Mouse (Mus musculus) fat pad, adult 2 months (tissue): ENCODE results near the gene Elovl6.

Experiments used
- DNase-seq: peaks from one replicate; pipeline ENCODE4 v3.0.0-alpha.2; 2011; ENCODE audit warnings: low read depth, low spot score; ENCODE audit errors: extremely low read depth

The Elovl6 gene

DNA sequence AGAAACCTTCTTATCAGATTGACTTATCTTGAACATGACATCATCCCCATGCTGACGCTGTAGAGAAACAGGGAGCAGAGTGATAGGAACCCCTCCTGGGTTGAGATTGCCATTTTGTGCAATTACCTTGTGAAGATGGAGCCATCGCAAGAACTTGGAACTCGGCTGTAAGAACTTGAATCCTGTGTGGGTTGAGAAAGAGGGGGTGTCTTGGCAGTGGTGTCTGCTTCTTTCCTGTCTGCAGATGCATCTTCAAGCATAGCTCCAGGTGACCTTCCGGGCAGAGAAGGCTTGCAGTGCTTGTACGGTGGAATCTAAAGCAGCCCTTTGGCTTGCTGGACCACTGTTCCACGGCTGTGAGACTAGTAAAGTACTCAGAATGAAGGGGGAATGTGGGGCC, 63.9 kb downstream of the Elovl6 start:
- no peak for DNase-seq

DNA sequence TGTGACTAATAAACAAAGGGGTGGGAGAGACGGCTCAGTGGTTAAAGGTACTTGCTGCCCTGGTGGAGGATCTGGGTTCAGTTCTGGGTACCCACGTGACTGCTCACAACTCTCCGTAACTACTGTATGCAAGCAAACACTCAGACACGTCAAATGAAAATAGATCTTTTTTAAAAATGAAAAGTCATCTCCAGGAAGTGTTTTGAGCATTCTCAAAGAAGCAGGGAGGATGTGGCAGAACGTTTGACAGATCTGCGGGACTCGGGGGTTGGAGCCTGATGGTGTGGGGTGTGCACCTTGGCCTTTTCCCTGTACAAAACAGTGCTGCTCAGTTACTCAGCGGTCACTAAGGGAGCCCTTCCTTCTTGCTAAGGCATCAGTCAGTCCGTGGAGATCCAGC, 70.1 kb downstream of the Elovl6 start:
- DNase-seq = no peak

DNA sequence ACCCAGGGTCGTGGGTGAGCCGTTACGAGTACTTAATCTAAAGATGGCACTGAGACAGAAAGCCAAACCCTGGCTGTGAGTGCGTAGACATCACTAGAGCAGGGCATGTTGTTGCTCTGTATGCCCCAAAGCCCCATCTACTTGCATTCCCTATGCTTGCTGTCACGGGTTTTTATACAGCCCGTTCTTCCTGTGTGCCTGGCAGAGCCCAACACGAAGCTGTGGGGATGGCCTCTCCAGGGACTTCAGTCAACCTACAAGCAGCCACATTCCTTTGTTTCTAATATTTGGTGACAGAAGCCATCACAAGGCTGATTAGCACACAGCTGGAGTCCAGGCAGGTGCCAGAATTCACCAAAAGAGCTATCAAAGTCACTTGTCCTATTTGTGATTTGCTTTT, 73.3 kb downstream of the Elovl6 start:
- no peak for DNase-seq

DNA sequence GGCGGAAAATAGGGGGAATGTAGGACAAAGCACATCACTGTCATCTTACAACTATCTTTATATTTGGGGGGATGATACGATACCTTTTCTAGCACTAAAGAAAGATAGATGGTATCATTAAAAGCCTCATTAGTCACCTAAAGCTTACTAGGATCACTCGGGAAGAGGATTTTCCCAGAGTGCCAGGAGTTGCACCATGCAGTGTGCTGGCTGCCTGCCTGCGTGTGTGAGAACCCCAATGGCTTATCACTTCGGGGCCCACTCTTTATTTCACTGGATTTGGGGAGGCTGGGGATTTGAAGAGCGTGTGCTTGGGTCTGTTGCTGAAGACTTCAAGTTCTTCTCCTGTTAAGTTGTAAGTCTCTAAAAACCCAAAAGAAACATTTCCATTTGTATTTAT, 73.8 kb downstream of the Elovl6 start:
- DNase-seq = no peak

DNA sequence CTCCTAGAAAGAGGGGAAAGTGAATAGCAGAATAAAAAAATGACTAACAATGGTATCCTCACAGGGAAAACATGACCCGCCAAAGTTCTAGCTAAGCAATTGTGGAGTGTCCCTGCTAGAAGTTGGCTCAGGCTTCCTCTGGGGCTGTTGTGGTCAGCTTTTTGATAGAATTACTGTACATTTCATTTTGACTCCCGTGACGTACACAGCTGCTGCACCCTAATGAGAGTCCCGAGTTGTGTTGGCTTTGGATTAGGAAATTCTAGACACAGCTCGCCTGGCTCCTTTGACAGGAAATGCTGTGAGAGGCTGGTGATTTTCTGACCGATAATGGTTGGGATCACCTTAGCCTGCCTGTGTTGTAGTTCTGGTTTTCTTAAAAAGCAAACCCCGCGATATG, 79.5 kb downstream of the Elovl6 start:
- no peak for DNase-seq

DNA sequence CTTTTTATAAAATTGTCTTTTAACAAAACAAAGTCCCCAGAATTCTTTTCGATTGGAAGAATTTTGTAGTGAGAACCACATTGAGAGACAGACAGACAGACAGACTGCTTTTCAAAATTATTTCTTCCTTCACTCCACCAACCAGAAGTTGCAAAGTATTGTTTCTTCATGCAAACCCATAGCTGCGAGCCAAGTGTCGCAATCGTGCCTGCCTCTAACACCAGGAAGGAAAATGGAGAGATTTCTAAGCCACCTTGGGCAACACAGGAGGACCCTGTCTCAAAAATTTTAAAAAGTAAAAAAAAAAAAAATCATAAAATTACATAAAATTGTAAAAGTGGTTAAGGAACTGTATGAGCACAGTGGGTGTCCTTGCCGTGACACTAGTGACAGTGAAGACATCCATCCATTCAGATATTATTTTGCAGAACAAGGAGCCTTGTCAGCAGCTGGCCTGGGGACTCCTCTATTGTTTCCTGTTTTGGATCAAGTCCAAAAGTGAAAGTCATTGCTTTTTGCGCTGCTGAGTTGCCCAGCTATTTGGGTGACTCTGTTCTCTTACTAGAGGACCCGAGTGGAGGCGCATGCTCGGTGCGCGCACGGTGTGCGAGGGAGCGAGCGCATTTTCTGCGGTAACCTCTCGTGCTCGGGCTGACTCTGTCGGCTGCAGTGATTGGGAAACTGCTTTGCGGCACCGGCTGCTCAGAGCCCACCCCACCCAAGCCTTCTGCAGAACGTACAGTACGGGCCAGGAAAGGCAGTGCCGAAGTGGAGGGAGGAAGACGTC, 80.3 kb downstream of the Elovl6 start:
- DNase-seq = no peak

DNA sequence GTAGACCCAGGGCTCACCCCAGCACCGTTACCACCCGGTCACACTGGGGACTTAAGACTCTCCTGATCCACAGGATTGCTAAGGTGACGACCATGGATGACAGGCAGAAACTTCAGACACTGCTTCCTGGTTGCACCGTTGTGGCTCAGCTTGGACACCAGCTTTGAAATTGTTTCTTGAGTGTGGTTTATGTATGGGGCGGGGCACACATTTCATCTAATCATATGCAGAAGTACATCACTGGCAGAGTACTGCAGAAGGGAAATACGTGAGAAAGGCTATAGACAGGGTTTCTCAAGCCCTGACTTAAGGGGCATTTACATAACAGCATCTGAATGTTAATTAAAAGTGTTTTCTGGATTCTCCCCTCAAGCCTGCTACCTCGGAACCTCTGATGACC, 81.6 kb downstream of the Elovl6 start:
- DNase-seq = no peak

DNA sequence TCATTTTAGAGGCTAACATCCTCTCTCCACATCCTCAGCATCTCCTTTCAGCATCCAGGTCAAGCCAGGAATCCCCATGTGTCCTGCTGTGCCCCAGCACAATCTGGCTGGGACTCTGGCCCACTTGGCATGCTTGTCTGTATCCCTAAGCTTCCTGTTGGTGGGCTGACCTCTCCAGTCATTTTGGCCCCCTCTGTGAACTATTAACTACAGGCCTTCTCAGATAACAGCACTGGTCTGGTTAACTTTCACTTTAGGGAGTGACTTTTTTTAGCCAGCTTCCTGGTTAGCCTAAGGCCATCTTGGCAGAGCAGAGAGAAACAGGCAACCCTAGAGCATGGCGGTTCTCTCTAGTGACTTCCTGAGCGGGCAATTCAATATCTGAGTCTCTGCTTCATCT, 82.1 kb downstream of the Elovl6 start:
- no peak for DNase-seq

DNA sequence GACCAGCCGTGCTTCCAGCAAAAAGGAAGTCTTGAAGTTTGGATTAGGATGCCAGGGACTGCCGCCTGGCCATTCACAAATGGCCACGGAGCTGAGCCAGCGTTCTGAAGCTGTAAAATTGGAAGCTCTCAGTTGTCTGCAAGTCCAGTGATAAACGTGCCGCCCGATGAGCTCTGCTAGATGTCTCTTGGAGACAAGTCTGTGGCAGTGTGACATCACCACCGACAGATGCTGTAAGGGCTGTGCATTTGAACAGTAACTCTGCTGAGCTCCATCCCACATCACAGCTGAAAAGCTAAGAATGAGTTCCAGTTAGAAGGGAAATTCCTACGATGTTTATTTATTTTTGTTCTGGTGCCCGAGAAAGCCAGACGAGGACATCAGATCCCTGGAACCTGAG, 85.3 kb downstream of the Elovl6 start:
- DNase-seq = no peak

DNA sequence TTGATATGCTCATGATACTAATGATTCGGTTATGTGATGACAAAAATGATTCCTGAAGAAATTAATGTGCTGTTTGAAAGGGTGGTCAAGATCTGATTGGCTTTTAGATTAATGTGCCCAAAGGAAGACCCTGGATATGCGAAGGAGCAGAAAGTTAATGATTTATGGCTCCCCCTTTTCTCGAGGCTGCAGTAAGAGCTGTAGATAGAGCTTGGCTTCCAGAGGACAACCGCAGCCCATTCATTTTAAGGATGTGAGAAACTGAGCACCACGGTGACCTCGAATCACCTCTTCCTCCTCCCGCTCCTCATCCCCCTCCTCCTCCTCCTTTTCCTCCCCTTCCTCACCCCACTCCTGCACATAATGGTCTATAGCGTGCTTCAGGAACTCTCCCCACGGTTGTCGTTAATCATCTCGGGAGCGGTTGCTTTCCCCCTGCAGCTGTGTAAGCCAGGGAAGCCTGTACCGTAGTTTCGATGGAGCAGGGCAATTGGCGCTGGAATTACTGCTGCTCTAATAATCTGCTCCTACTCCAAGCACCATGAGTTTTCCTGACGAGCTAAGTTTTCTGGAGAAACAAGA, 87.1 kb downstream of the Elovl6 start:
- DNase-seq = no peak

DNA sequence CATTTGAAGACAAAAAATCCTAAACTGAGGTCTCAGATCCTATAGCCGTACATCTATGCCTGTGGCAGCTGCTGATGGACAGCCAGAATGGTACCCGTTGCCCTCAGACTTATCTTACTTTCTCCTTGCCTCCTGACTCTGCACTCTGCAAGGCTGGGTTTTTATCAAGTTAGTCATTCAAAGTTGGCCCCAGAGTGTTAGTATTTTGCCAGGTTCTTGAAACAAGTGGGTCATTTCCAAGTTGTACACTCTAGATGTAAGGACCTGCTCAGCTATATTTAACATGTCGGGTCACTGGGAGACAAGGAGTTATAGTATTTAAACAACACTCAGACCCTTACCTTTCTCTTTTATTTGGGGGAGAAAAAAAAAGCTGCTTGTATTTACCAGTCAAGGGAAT, 88.6 kb downstream of the Elovl6 start:
- DNase-seq = no peak

DNA sequence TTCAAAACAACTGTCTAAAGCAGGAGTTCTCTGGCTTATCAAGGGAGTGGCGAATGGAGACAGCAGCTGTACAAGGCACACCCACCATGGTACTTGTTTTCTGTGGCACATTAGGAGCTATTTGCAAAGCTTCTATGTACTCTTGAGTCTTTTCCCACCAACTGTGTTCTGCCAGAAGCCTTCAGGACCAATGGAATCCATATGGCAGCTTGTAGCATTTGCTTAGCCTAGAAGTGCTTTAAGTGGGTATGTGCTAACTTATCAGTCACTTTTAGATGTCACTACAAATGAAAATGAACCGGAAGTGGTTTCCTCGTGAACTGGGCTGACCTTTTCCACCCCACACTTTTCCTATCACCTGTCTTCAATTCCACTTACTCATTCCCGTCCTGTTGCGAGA, 89.1 kb downstream of the Elovl6 start:
- DNase-seq = no peak

DNA sequence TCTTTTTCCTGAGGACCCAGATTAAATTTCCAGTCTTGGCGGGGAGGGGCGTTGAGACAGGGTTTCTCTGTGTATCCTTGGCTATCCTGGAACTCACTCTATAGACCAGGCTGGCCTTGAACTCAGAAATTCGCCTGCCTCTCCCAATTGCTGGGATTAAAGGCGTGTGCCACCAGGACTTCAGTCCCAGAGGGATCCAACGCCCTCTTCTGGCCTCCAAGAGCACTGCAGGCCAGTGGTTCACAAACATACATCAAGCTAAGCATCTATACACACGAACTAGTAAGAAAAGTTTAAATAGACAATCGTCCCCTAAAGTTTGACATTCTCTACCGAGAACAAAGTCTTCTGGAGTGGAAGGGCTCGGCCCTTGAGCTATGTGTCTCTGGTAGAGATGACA, 90.0 kb downstream of the Elovl6 start:
- DNase-seq = no peak

DNA sequence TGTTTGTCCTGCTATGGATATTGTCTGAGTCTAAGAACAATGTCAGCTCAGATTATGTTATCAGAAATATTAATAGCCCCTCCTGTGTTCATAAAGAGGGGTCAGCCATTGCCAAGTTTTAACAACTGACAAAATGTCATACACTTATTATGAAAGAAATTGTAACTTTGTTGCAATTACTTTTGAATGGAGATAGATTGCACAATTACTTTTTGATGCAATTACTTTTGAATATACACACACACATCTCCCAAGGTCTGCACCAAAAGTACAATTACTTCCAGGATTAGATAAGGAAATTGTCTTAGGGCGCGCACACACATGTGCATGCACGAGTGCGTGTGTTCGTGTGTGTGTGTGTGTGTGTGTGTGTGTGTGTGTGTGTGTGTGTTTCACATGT, 90.5 kb downstream of the Elovl6 start:
- DNase-seq = no peak

DNA sequence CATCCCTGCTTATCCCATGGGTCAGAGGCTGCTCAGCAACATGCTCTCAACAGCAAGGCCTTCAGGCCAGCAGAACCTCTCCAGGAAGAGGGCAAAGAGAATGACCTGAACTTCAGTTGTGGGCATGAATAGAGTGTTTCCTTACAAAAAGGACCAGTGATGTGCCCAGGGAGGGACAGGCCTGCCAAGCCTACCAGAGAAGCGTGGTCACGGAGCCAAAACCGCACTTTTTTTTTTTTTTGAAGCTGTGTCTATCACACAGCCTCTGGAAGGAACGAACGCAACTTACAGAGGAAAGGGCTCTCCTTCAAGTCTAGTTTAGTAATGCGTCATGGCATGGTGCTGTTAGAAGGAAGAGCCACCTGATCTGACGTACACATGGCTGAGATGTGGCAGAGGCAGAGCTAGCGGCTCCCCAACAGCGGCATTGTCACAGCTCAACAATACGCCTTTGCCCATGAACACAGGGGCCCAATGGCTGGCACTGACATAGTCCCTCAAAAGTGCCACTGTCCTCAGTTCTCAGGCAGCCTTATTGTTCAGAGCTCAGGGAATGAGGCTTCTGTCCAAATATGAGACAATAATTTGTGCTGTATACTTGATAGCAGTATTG, 92.1 kb downstream of the Elovl6 start:
- no peak for DNase-seq

DNA sequence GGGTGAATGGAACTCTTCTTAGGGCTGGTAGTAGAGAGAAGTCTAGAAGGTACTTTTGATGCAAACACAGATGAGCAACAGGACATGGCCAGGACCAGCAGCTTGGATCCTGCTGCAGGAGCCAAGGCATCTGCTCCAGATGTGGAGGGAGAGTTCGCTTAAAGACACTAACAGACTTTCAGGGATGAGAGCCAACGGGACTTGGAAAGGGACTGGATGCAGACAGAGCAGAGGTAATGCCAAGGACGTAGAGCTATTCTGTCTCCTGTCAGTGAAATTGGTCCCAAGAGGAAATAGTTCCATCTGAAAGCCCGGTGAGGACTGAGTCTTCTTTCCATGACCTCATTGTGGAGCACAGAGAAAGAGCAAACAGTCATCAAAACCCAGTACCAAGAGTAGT, 95.1 kb downstream of the Elovl6 start:
- DNase-seq = no peak

DNA sequence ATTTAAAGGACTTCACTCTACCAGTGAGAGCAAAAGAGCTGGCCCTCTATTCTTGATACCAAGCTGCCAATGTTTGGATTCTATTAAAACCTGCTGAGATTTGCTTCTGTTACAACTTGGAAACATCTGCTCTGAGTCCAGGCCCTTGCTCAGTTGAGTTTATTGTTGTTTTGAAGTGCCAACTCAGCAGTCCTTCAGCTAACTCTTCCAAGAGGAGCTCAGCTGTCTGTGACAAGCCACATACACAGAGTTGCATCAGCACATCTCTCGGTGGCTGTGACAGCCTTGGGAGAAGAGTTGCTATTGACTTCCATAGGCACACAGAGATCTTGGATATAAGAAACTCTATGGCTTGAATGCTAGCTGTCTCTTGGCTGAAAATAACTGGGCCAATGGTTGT, 98.9 kb downstream of the Elovl6 start:
- no peak for DNase-seq

DNA sequence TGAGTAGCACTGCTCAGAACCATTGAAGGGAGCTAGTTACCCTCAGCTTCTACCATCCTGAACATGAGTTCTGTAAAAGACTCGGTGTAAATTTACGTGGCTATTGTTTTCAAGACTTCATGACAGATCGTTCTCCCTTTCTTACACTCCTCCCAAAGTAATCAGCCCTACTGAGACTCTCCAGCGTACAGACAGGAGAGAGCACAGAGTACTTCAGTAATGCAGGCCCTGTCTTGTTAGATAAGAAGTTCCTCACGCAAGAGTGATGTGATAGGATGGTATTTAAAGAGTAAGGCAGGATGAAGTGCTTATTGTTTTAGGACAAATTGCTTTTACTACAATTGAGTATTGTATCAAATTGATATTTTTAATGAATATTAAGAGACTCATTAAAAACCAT, 99.7 kb downstream of the Elovl6 start:
- DNase-seq = no peak

DNA sequence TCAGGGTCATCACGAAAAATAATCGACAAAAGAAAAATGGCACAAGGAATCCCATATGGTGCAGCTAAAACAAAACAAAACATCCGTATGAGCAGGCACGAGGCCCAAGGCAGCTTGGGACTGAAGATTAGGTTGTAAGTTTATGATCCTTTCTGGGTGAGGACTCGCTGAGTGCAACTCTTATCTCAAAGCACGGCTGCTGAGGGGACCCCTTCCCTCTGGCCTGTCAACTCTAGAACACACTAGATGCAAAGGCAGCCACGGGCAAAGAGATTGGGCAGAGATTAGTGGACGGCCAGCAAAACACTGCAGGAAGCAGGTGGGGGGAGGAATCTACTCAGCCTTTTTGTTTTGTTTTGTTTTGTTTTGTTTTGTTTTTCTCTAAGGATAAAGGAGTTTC, 101.4 kb downstream of the Elovl6 start:
- DNase-seq = no peak

DNA sequence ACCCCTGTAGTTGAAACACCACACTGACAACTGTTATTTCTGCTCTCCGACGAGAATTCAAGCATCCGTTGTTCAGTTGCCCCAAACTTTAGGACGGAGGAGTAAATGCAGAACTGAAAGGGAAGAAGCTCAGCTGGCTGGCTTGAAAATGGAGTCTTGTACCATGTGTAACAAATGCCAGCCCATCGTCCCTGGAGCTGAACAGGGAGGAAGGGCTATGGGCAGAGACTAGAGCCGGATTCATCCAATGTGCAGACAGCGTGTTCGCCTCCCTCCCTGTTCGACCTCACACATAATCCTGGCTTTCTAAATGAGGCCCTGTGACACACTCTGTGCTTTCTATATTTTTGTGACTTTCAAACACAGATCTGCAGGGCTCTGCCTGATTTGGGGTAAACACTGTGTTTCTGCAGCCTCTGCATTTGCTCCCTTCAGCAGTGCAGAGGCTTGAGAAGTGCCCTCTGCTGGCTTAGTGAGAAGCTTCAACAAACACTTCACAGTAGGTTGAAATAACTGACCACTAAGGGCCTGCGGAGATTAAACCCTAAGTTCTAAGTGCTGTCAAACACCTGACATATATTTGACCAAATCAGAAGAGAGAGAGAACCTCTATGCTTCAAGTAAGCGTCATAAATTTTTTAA, 102.2 kb downstream of the Elovl6 start:
- DNase-seq = no peak

DNA sequence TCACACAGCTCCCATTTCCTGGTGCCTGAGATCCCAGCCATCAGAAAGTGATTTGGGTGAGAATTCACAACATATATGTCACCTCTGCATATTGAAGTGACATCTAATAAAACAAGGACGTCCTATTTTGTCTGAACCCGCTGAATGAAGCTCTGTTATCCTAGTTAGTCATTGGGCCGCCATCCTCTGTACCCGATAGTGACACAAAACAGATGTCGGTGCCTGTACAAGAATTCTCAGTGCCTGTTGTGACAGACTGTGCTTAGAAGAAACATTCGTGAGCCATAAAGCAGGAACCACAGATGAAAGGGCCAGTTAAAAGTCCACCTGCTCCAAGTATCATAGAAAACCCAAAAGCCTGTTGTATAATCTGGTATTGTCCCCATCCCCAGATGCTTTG, 105.3 kb downstream of the Elovl6 start:
- no peak for DNase-seq

DNA sequence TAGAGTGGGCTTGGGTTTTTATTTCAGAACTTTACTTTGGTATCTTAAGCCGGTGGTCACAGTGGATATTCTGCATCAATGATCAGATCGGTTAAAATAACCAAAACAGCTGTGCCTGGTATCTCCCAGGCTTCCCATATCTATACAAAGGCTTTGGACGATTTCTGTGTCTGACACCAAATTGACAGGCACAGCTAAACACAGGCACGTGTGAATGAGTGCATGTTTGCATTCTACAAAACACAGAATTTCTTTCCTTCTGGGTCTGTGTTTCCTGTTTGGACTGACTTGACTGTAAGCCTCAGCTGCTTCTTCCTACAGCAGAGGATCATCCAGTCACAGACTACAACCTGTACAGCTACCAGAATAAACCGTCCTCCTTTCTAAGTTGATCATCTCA, 107.5 kb downstream of the Elovl6 start:
- DNase-seq = no peak
